Mouse (Mus musculus) embryonic facial prominence, embryonic 11.5 days (tissue): ENCODE measurements around the gene Samd4. TPM values are rescaled to one million over a fixed set of nuclear protein-coding genes. Genes with fewer than 3 reads are reported as not detected.

Experiments used
- ATAC-seq: fragments of 200-750 bp; cut with Nextera tagmentation; replicated peaks from 2 replicates; pipeline ENCODE4 v1.8.0; 2017; ENCODE audit warnings: low read depth; ENCODE audit not compliant: insufficient number of reproducible peaks, low FRiP score, low TSS enrichment
- DNase-seq: peaks from one replicate; pipeline ENCODE4 v3.0.0-alpha.2; 2015; ENCODE audit warnings: low spot score
- H3K27ac ChIP-seq: fragments of 300-500 bp; sonication (generic); replicated peaks from 2 replicates; pipeline ENCODE4 v1.5.1; 2014; ENCODE audit warnings: mild to moderate bottlenecking, low read depth, low read length, control low read depth
- H3K27me3 ChIP-seq: fragments of 300-500 bp; sonication (generic); 2 replicates; pipeline ENCODE4 v1.6.1; 2014; ENCODE audit warnings: mild to moderate bottlenecking, low read length, moderate library complexity, mixed read lengths; ENCODE audit not compliant: control insufficient read depth, insufficient read depth
- H3K36me3 ChIP-seq: fragments of 300-500 bp; sonication (generic); replicated peaks from 2 replicates; pipeline ENCODE4 v1.6.1; 2014; ENCODE audit warnings: low read depth, mild to moderate bottlenecking, low read length, moderate library complexity, mixed read lengths; ENCODE audit not compliant: control insufficient read depth, insufficient read depth
- H3K4me1 ChIP-seq: fragments of 300-500 bp; sonication (generic); 2 replicates; pipeline ENCODE4 v1.6.1; 2014; ENCODE audit warnings: low read length, mixed read lengths; ENCODE audit not compliant: control insufficient read depth, insufficient read depth
- H3K4me2 ChIP-seq: fragments of 300-500 bp; sonication (generic); 2 replicates; pipeline ENCODE4 v1.6.1; 2014; ENCODE audit warnings: low read depth, mild to moderate bottlenecking, control low read depth, low read length, moderate library complexity
- H3K4me3 ChIP-seq: fragments of 300-500 bp; sonication (generic); 2 replicates; pipeline ENCODE4 v1.5.1; 2014; ENCODE audit warnings: low read depth, low read length, control low read depth
- H3K9ac ChIP-seq: fragments of 300-500 bp; sonication (generic); replicated peaks from 2 replicates; pipeline ENCODE4 v1.6.1; 2014; ENCODE audit warnings: mild to moderate bottlenecking, control low read depth, low read length
- H3K9me3 ChIP-seq: fragments of 300-500 bp; sonication (generic); replicated peaks from 2 replicates; pipeline ENCODE4 v1.6.1; 2016; ENCODE audit warnings: mild to moderate bottlenecking, low read length, inconsistent platforms, mixed read lengths; ENCODE audit not compliant: control insufficient read depth
- WGBS: fragments of 180-500 bp; shearing (Covaris S2); extraction: QIAGEN DNeasy Blood & Tissue Kit; methylation state at CpG from one replicate; pipeline ENCODE4 v1.1.7; 2014; 5-methylcytosine and 5-hydroxymethylcytosine counted together
- polyA plus RNA-seq: library from polyadenylated mRNA; unstranded; fragments of >200 nt; fragmentation: Nextera tagmentation; extraction: Ambion mirVana; gene quantifications from 2 replicates; pipeline ENCODE4 v1.2.1, GENCODE M21; 2014

The Samd4 gene
- polyA plus RNA-seq, 1 experiment from 2014 or later: 3.5 TPM

GRCm38 (mm10) chr14:47115154-47115553 is 232.5 kb downstream of the Samd4 start:
- Histone ChIP-seq H3K4me3 (no peak overlapping the region), H3K4me1 (no peaks in the 10 kb centered on the region), H3K4me2 (no peak overlapping the region), H3K27ac (no peak overlapping the region), H3K9ac (no peak overlapping the region), H3K9me3 (no peaks in the 10 kb centered on the region), H3K27me3 (no peaks in the 10 kb centered on the region), H3K36me3 (no peaks in the 10 kb centered on the region)
- ATAC-seq: no peak
- DNase-seq: no peak
- 64% methylated on average over 9 of the region's 9 CpGs for WGBS

DNA sequence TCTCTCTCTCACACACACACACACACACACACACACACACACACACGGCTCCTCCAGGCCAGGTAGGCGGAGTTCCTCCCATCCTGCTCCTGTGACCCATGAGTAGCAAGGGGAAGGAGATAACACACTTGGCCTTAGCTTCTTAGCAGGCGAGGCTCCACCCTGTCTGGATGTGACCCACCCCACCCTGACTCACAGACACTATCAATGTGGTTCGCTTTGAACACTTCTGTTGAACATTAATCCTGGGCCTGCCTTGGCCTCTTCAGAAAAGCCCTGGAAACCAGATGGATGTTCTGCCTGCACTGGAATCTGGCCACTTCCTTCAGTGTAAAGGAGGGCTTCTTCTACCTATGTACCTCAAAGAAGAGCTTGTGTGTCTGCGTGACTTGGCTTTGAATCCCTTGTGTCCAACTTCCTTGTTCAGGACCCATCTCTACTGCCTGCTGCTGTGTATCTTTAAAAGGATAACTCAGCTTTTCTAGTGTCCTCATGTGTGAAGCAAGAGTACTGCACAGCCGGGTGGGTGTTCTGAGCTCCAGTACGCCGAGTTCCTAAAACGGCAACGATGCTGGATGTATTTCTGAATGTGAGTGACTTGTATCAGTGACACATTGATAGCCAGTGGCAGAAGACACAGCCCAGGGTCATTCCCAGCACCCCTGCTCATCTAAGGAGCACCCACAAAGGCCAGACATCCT is 233.6 kb downstream of the Samd4 start:
- Histone ChIP-seq H3K27ac (no peak overlapping the region), H3K9ac (no peak overlapping the region), H3K36me3 (no peaks in the 10 kb centered on the region), H3K27me3 (no peaks in the 10 kb centered on the region), H3K4me2 (no peak overlapping the region), H3K4me3 (no peak overlapping the region), H3K4me1 (no peaks in the 10 kb centered on the region), H3K9me3 (no peaks in the 10 kb centered on the region)
- WGBS: 87% methylated on average over 9 of the region's 10 CpGs
- ATAC-seq (no peak), DNase-seq (no peak)

DNA sequence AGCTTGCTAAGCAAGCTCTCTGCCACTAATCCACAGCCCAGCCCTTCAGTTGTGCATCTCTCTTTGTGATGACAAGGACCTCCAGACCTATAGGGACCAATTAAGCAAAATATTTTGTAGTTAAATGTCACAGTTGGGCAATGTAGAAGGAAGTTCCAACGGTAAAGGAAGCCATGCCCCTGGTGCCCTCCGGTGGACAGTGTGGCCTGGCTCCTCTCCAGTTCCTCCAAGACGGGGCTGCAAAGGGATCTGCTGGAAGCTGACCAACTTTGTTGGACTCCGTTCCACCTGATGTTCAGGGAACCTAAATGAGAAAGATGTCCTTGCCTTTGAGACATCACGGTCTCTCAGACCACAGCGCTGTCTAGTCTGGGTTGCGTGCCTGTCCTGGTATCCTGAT is 234.9 kb downstream of the Samd4 start:
- no peak overlapping the region for H3K4me3 ChIP-seq
- no peak overlapping the region for H3K9ac ChIP-seq
- no peaks in the 10 kb centered on the region for H3K4me1 ChIP-seq
- H3K9me3 ChIP-seq: no peaks in the 10 kb centered on the region
- ATAC-seq (no peak), DNase-seq (no peak)
- H3K27ac ChIP-seq: no peak overlapping the region
- H3K27me3 ChIP-seq: no peaks in the 10 kb centered on the region
- no peak overlapping the region for H3K4me2 ChIP-seq
- H3K36me3 ChIP-seq: no peaks in the 10 kb centered on the region
- 82% methylated on average over 7 of the region's 7 CpGs for WGBS

DNA sequence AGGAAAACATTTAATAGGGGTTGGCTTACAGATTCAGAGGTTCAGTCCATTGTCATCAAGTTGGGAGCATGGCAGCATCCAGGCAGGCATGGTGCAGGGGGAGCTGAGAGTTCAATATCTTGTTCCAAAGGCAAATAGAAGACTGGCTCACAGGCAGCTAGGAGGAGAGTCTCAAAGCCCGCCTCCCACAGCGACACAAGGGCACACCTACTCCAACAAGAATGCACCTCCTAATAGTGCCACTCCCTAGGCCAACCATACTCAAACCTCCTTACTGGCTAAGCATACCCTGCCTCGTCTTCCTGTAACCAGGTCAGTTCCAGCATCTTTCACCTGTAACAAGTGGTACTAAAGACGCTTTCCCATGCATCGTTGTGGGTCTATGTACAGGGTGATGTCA is 245.3 kb downstream of the Samd4 start:
- DNase-seq: no peak
- no peak overlapping the region for H3K27ac ChIP-seq
- H3K4me2 ChIP-seq: no peak overlapping the region
- no peaks in the 10 kb centered on the region for H3K9me3 ChIP-seq
- H3K27me3 ChIP-seq: no peaks in the 10 kb centered on the region
- no peak overlapping the region for H3K4me3 ChIP-seq
- ATAC-seq: no peak
- H3K4me1 ChIP-seq: no peaks in the 10 kb centered on the region
- no peaks in the 10 kb centered on the region for H3K36me3 ChIP-seq
- H3K9ac ChIP-seq: no peak overlapping the region
- WGBS: 89% methylated on average over 5 of the region's 5 CpGs

DNA sequence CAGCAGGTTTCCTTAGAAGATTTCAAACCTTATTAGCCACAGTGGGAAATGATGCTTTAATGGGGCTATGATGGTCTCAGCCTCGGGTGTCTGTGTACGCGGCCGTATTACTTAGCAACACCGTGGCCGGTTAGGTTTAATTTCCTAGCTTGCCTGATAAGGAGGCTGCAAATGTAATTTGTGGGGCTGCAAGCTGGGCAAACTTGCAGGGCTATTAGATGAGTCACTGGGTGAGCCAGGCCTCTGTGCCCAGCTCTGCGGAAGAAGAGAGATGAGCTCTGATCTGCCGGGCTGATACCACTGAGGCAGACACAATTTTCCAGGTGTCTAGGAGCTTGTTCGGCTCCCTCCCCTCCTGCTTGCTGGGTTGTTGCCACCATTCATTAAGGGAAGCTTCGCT is 251.3 kb downstream of the Samd4 start:
- H3K27ac ChIP-seq: no peak overlapping the region
- no peaks in the 10 kb centered on the region for H3K4me1 ChIP-seq
- DNase-seq (no peak), ATAC-seq (no peak)
- H3K4me2 ChIP-seq: no peak overlapping the region
- WGBS: 78% methylated on average over 10 of the region's 10 CpGs
- H3K9ac ChIP-seq: no peak overlapping the region
- H3K36me3 ChIP-seq: no peaks in the 10 kb centered on the region
- H3K9me3 ChIP-seq: no peaks in the 10 kb centered on the region
- H3K4me3 ChIP-seq: no peak overlapping the region
- no peaks in the 10 kb centered on the region for H3K27me3 ChIP-seq

GRCm38 (mm10) chr14:47136637-47137036 is 254.0 kb downstream of the Samd4 start:
- H3K27me3 ChIP-seq: no peaks in the 10 kb centered on the region
- H3K27ac ChIP-seq: no peak overlapping the region
- no peak overlapping the region for H3K4me2 ChIP-seq
- no peaks in the 10 kb centered on the region for H3K9me3 ChIP-seq
- 76% methylated on average over 5 of the region's 5 CpGs for WGBS
- H3K4me1 ChIP-seq: no peaks in the 10 kb centered on the region
- DNase-seq: no peak
- H3K4me3 ChIP-seq: no peak overlapping the region
- no peak for ATAC-seq
- no peaks in the 10 kb centered on the region for H3K36me3 ChIP-seq
- H3K9ac ChIP-seq: no peak overlapping the region

DNA sequence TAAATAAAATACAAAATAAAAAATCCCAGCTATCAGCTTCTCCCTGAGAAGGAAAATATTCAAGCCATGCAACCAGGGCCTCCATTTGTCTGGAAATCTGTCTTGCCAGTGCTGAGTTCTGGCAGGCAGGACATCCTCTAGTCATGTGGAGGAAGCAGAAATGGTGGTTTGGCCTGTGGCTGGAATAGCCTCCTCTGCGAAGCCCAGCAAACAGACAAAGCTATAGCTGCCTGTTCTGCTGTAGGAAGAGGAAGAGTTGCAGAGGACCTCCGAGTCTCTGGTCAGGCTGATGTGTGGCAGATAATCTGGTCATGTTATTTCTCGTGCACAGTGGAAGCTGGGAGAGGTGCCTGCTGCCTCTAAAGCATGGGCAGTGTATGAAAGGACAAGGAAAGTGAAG is 256.2 kb downstream of the Samd4 start:
- Histone ChIP-seq H3K36me3 (no peaks in the 10 kb centered on the region), H3K9ac (no peak overlapping the region), H3K4me3 (no peak overlapping the region), H3K27ac (no peak overlapping the region), H3K9me3 (no peaks in the 10 kb centered on the region), H3K4me1 (no peaks in the 10 kb centered on the region), H3K4me2 (no peak overlapping the region), H3K27me3 (no peaks in the 10 kb centered on the region)
- 81% methylated on average over 3 of the region's 3 CpGs for WGBS
- DNase-seq (no peak), ATAC-seq (no peak)

GRCm38 (mm10) chr14:47144326-47144725 is 261.7 kb downstream of the Samd4 start:
- no peaks in the 10 kb centered on the region for H3K36me3 ChIP-seq
- H3K27ac ChIP-seq: no peak overlapping the region
- ATAC-seq (no peak), DNase-seq (no peak)
- no peak overlapping the region for H3K4me3 ChIP-seq
- H3K27me3 ChIP-seq: no peaks in the 10 kb centered on the region
- H3K9me3 ChIP-seq: no peaks in the 10 kb centered on the region
- H3K9ac ChIP-seq: no peak overlapping the region
- H3K4me2 ChIP-seq: no peak overlapping the region
- WGBS: 99% methylated on average over 5 of the region's 5 CpGs
- H3K4me1 ChIP-seq: no peaks in the 10 kb centered on the region
